Mouse (Mus musculus) heart, adult 2 months (tissue): ENCODE results near the gene Fgf11.

Experiments used
- CTCF ChIP-seq: fragments of 200-600 bp; IDR thresholded peaks from 2 replicates; pipeline ENCODE4 v1.8.1; 2022; ENCODE audit warnings: antibody characterized with exemption, mild to moderate bottlenecking, moderate library complexity
- POLR2A ChIP-seq: fragments of 200-500 bp; IDR thresholded peaks from 2 replicates; pipeline ENCODE4 v1.6.1; 2011; ENCODE audit warnings: mild to moderate bottlenecking, low read depth, low read length, control low read depth; ENCODE audit not compliant: insufficient read depth

GRCm38 (mm10) chr11:69778258-69778982 lies 23.2 kb downstream of the Fgf11 start:
- TF ChIP-seq CTCF, result no peak
- TF ChIP-seq POLR2A, result no peak
